Mouse (Mus musculus): ENCODE data around the gene Ribc2. TPM values are rescaled to one million over a fixed set of nuclear protein-coding genes. Genes with fewer than 3 reads are reported as not detected.

The Ribc2 gene
- polyA plus RNA-seq, 1 experiment from 2014 or later, result not detected

DNA sequence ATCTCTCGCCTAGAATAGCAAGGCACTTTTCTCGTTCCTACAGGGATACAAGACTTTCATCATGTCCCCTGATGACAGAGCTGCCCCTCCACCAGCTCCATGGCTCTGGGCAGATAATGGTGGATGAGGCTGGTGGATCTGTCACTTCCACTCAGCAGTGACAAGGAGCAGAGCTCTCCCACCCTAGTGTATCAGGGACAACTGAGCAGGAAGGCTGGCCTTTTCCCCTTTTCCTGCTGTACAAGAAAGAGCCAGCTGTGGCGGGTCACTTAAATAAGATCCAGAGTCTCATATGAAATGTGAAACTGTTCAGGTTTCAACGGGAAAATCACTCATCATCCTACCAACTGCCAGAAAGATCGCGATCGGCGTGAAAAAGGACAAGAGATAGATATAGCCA, 41.5 kb downstream of the Ribc2 start:
- H3K36me3 ChIP-seq (replicated peaks; ENCODE audit: insufficient read depth, low read length), result no peaks in the 10 kb centered on the region
- TF ChIP-seq EP300 (IDR thresholded peaks at IDR 0.05; ENCODE audit: low read depth), result no peak
- TF ChIP-seq CTCF (IDR thresholded peaks at IDR 0.05; ENCODE audit: low read depth), result no peak
- DNase-seq (no peak), ATAC-seq (no peak)
- H3K27ac ChIP-seq (ENCODE audit: low read depth), result no peak overlapping the region
- 76% methylated on average over 8 of the region's 8 CpGs for WGBS (ENCODE audit: insufficient replicate concordance)
- H3K4me3 ChIP-seq (ENCODE audit: low read depth, low read length), result no peak overlapping the region
- no peak overlapping the region for H3K9ac ChIP-seq (replicated peaks)
- no peaks in the 10 kb centered on the region for H3K4me1 ChIP-seq (ENCODE audit: insufficient read depth)
- no peaks in the 10 kb centered on the region for H3K27me3 ChIP-seq (ENCODE audit: insufficient read depth, low read length)
- H3K4me2 ChIP-seq (ENCODE audit: low read depth, low read length), result no peak overlapping the region
- no peaks in the 10 kb centered on the region for H3K9me3 ChIP-seq (ENCODE audit: low read length)

DNA sequence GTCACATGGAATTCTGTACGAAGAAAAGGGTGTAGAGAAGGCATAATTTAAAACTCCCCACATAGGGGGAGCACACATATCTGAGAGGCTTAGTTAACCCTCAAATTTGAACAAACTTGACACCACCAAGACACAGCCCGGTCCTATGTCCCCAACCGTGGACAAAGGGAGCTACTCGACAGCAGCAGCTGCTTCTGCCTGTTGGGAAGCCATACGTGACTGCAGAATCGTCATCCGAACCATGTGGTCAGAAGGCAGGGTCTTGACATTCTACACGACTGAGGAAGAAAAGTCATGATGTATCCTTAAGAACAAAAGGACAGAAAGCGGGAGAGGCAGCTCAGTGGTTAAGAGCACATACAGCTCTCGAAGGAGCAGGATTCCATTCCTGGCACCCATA, 42.2 kb downstream of the Ribc2 start:
- Histone ChIP-seq H3K9me3 (ENCODE audit: low read length) (no peaks in the 10 kb centered on the region), H3K27ac (ENCODE audit: low read depth) (no peak overlapping the region), H3K27me3 (ENCODE audit: insufficient read depth, low read length) (no peaks in the 10 kb centered on the region), H3K4me3 (ENCODE audit: low read depth, low read length) (no peak overlapping the region), H3K9ac (replicated peaks) (no peak overlapping the region), H3K4me2 (ENCODE audit: low read depth, low read length) (no peak overlapping the region), H3K36me3 (replicated peaks; ENCODE audit: insufficient read depth, low read length) (no peaks in the 10 kb centered on the region), H3K4me1 (ENCODE audit: insufficient read depth) (no peaks in the 10 kb centered on the region)
- TF ChIP-seq EP300 (IDR thresholded peaks at IDR 0.05; ENCODE audit: low read depth) (no peak), CTCF (IDR thresholded peaks at IDR 0.05; ENCODE audit: low read depth) (no peak)
- DNase-seq, result no peak
- no peak for ATAC-seq
- WGBS (ENCODE audit: insufficient replicate concordance), result 74% methylated on average over 10 of the region's 10 CpGs

DNA sequence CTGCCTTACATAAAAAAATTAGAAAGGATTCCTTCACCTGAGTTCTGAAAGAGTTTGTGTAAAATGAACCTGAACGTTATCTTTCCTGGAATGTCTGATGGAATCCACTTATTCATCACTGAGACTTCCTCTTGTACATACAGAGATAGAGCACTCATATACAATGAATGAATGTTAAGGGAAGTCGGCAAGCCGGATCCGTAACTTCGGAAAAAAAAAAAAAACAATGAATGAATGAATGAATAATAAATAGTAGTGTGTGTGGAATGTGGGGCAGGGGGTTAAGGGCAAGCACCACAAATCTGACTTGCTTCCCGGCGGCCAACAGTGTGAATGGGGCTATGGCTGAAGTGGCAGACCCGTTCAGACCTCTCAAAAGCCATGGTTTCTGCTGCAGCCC, 45.7 kb downstream of the Ribc2 start:
- Histone ChIP-seq H3K9ac (replicated peaks) (no peak overlapping the region), H3K27me3 (ENCODE audit: insufficient read depth, low read length) (no peaks in the 10 kb centered on the region)
- TF ChIP-seq CTCF (IDR thresholded peaks at IDR 0.05; ENCODE audit: low read depth) (no peak), EP300 (IDR thresholded peaks at IDR 0.05; ENCODE audit: low read depth) (no peak)

GRCm38 (mm10) chr15:85178172-85178571, 46.3 kb downstream of the Ribc2 start:
- Histone ChIP-seq H3K4me3 (ENCODE audit: low read depth, low read length) (no peak overlapping the region), H3K36me3 (replicated peaks; ENCODE audit: insufficient read depth, low read length) (no peaks in the 10 kb centered on the region), H3K4me2 (ENCODE audit: low read depth, low read length) (no peak overlapping the region), H3K27me3 (ENCODE audit: insufficient read depth, low read length) (no peaks in the 10 kb centered on the region), H3K27ac (ENCODE audit: low read depth) (no peak overlapping the region), H3K4me1 (ENCODE audit: insufficient read depth) (no peaks in the 10 kb centered on the region), H3K9ac (replicated peaks) (no peak overlapping the region), H3K9me3 (ENCODE audit: low read length) (no peaks in the 10 kb centered on the region)
- WGBS (ENCODE audit: insufficient replicate concordance), result 56% methylated on average over 6 of the region's 6 CpGs
- no peak for ATAC-seq
- no peak for TF ChIP-seq CTCF (IDR thresholded peaks at IDR 0.05; ENCODE audit: low read depth)
- TF ChIP-seq EP300 (IDR thresholded peaks at IDR 0.05; ENCODE audit: low read depth), result no peak
- DNase-seq, result no peak

More for the DNA sequence above, 45.7 kb downstream of the Ribc2 start:
- Histone ChIP-seq H3K9me3 (ENCODE audit: low read length) (no peaks in the 10 kb centered on the region), H3K36me3 (replicated peaks; ENCODE audit: insufficient read depth, low read length) (no peaks in the 10 kb centered on the region), H3K4me2 (ENCODE audit: low read depth, low read length) (no peak overlapping the region), H3K4me1 (ENCODE audit: insufficient read depth) (no peaks in the 10 kb centered on the region), H3K4me3 (ENCODE audit: low read depth, low read length) (no peak overlapping the region), H3K27ac (ENCODE audit: low read depth) (no peak overlapping the region)
- DNase-seq, result peak; percentile 66
- 67% methylated on average over 8 of the region's 8 CpGs for WGBS (ENCODE audit: insufficient replicate concordance)
- no peak for ATAC-seq

DNA sequence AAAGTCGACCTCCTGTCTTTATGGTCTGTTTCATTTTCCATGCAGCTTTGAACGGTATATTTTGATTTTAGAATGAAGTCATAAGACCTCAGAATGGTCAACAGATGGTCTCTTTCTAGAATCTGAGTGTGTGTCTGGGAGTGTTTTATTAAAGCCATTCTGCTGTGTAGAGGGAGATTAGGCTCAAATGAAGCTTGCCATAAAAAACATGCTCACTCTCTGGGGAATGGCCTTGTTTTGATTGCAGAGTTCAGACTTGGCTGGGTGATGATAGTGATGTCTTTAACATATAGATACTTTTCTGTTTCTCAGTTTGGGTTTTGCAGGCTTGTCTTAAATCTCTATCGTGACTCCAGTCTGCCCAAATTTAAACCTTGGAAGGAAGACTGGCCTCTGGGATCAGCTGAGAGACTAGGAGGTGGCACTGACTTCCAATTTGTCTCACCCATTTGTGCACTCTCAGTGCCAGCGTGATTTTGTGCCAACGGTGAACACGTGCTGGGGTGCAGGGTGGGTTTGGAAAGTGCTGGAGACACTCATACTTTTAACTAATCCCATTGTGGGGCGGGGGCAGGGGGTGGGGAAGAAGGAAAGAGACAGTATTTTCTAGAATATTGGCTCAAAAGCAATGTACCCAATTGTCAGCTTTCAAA, 47.8 kb downstream of the Ribc2 start:
- H3K4me1 ChIP-seq (ENCODE audit: insufficient read depth), result no peaks in the 10 kb centered on the region
- no peak for DNase-seq
- no peaks in the 10 kb centered on the region for H3K9me3 ChIP-seq (ENCODE audit: low read length)
- no peak overlapping the region for H3K4me3 ChIP-seq (ENCODE audit: low read depth, low read length)
- H3K27ac ChIP-seq (ENCODE audit: low read depth), result no peak overlapping the region
- ATAC-seq, result no peak
- no peak overlapping the region for H3K4me2 ChIP-seq (ENCODE audit: low read depth, low read length)
- no peaks in the 10 kb centered on the region for H3K36me3 ChIP-seq (replicated peaks; ENCODE audit: insufficient read depth, low read length)
- no peaks in the 10 kb centered on the region for H3K27me3 ChIP-seq (ENCODE audit: insufficient read depth, low read length)
- no peak overlapping the region for H3K9ac ChIP-seq (replicated peaks)
- TF ChIP-seq CTCF (IDR thresholded peaks at IDR 0.05; ENCODE audit: low read depth) (no peak), EP300 (IDR thresholded peaks at IDR 0.05; ENCODE audit: low read depth) (no peak)
- 69% methylated on average over 7 of the region's 7 CpGs for WGBS (ENCODE audit: insufficient replicate concordance)

DNA sequence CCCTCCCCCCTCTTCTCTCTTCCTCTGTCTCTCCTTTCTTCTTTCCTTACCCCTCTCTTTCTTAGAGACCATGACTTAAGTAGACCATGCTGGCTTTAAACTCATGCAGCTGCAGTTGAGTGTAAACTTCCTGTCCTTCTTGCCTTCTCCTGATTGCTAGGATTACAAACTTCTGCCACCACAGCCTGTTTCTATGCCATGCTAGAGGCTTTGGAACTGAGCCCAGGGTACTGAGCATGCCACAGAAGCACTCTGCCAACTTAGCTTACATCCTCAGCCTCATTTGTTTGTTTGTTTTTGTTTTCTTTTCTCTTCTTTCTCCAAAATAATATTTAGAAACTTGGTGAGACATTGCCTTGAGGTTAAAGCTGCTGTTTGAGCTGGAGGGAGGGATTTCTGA, 48.5 kb downstream of the Ribc2 start:
- Histone ChIP-seq H3K4me2 (ENCODE audit: low read depth, low read length) (no peak overlapping the region), H3K4me1 (ENCODE audit: insufficient read depth) (no peaks in the 10 kb centered on the region), H3K9ac (replicated peaks) (no peak overlapping the region), H3K9me3 (ENCODE audit: low read length) (no peaks in the 10 kb centered on the region), H3K27me3 (ENCODE audit: insufficient read depth, low read length) (no peaks in the 10 kb centered on the region), H3K4me3 (ENCODE audit: low read depth, low read length) (no peak overlapping the region), H3K27ac (ENCODE audit: low read depth) (no peak overlapping the region), H3K36me3 (replicated peaks; ENCODE audit: insufficient read depth, low read length) (no peaks in the 10 kb centered on the region)
- no peak for TF ChIP-seq EP300 (IDR thresholded peaks at IDR 0.05; ENCODE audit: low read depth)
- no peak for TF ChIP-seq CTCF (IDR thresholded peaks at IDR 0.05; ENCODE audit: low read depth)
- ATAC-seq (no peak), DNase-seq (no peak)

DNA sequence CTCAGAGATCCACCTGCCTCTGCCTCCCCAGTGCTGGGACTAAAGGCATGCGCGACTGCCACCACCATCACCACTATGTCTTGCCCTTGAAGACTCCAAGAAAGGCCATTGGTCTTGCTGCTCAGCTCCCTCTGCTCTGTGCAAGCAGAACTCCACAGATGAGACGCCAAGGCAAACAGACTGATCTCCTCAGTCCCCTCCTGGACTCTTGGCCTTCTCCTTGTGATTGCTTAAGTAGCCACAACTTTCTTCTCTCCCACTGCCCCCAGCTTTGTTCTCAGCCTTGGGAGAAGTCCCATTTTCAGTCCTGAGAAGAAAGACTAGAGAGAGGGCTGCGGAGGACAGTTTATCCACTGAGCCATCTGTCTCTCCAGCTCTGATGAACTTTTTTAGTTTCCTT, 50.2 kb downstream of the Ribc2 start:
- ATAC-seq (no peak), DNase-seq (no peak)
- 72% methylated on average over 4 of the region's 4 CpGs for WGBS (ENCODE audit: insufficient replicate concordance)
- Histone ChIP-seq H3K27ac (ENCODE audit: low read depth) (no peak overlapping the region), H3K4me3 (ENCODE audit: low read depth, low read length) (no peak overlapping the region), H3K4me1 (ENCODE audit: insufficient read depth) (no peaks in the 10 kb centered on the region), H3K9ac (replicated peaks) (no peak overlapping the region), H3K27me3 (ENCODE audit: insufficient read depth, low read length) (no peaks in the 10 kb centered on the region), H3K36me3 (replicated peaks; ENCODE audit: insufficient read depth, low read length) (no peaks in the 10 kb centered on the region), H3K9me3 (ENCODE audit: low read length) (no peaks in the 10 kb centered on the region), H3K4me2 (ENCODE audit: low read depth, low read length) (no peak overlapping the region)
- TF ChIP-seq CTCF (IDR thresholded peaks at IDR 0.05; ENCODE audit: low read depth), result no peak

All from liver, postnatal 0 days (tissue).